Mouse (Mus musculus) cortical plate, adult 2 months (tissue): Measurements from ENCODE around the gene Dab1. TPM values are rescaled to one million over a fixed set of nuclear protein-coding genes. Genes with fewer than 3 reads are reported as not detected.

ENCODE experiments used
- H3K27ac ChIP-seq: fragments of 200-500 bp; 2 replicates; pipeline ENCODE4 v1.5.1; 2012; ENCODE audit warnings: low read length, control low read depth, inconsistent platforms; ENCODE audit not compliant: insufficient read depth
- H3K4me1 ChIP-seq: fragments of 200-500 bp; 2 replicates; pipeline ENCODE4 v1.6.1; 2011; ENCODE audit warnings: low read length; ENCODE audit not compliant: control insufficient read depth, insufficient read depth
- H3K4me3 ChIP-seq: fragments of 200-500 bp; 2 replicates; pipeline ENCODE4 v1.5.1; 2011; ENCODE audit warnings: mild to moderate bottlenecking, low read length, control low read depth; ENCODE audit not compliant: insufficient read depth
- CTCF ChIP-seq: fragments of 200-500 bp; IDR thresholded peaks from 2 replicates; pipeline ENCODE4 v1.5.1; 2011; ENCODE audit warnings: mild to moderate bottlenecking, control low read depth, low read length; ENCODE audit not compliant: insufficient read depth; ENCODE audit errors: extremely low read depth
- POLR2A ChIP-seq: fragments of 200-500 bp; IDR thresholded peaks from 2 replicates; pipeline ENCODE4 v1.6.1; 2011; ENCODE audit warnings: mild to moderate bottlenecking, low read length, control low read depth; ENCODE audit not compliant: insufficient read depth; ENCODE audit errors: extremely low read depth
- polyA plus RNA-seq: library from polyadenylated mRNA; depleted of rRNA; stranded (reverse); fragments of >200 nt; gene quantifications from 2 replicates; pipeline ENCODE4 v1.2.3, GENCODE M21; 2012

Dab1 gene
- polyA plus RNA-seq, 1 experiment: 42.9 TPM

GRCm38 (mm10) chr4:104686137-104686809, 1067.1 kb downstream of the Dab1 start:
- no peak for TF ChIP-seq CTCF
- no peak for TF ChIP-seq POLR2A
- H3K27ac ChIP-seq: no peak overlapping the region
- 0 out of 2 replicates have a peak, but pooled peaks cover 2% of the 10 kb centered on the region for H3K4me1 ChIP-seq
- H3K4me3 ChIP-seq: no peak overlapping the region

DNA sequence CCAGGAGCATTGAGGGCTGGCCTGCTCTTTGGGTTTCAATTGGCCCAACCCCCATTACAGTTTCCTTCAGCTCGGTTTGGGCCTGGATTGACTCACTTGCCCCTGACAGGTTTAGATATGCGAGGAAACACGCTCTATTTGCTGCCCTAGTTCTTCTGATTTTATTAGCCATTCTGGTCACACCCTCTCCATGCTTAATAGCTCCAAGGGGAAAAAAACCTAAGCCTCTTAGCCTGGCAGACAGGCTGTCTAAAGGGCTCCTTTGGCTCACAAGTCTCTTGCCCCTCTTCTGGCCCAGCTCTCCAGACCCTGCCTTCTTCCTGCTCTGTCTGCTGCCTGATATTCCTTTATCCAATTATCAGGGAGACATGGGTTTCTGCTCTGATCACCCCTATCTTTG, 1069.9 kb downstream of the Dab1 start:
- Histone ChIP-seq H3K4me3 (no peak overlapping the region), H3K4me1 (0 out of 2 replicates have a peak, but pooled peaks cover 4% of the 10 kb centered on the region), H3K27ac (no peak overlapping the region)
- TF ChIP-seq CTCF (no peak), POLR2A (no peak)

- TF ChIP-seq CTCF (no peak), POLR2A (no peak)
- no peak overlapping the region for H3K4me3 ChIP-seq
- H3K27ac ChIP-seq: no peak overlapping the region
- peaks cover 4% of the 10 kb centered on the region; the same call in 1 of the 2 replicates for H3K4me1 ChIP-seq
These were observed 1071.9 kb downstream of the Dab1 start for GRCm38 (mm10) chr4:104691026-104691425.

- H3K4me3 ChIP-seq: no peak overlapping the region
- H3K4me1 ChIP-seq: peaks cover 5% of the 10 kb centered on the region
- no peak for TF ChIP-seq POLR2A
- no peak for TF ChIP-seq CTCF
- no peak overlapping the region for H3K27ac ChIP-seq
These were observed 1075.0 kb downstream of the Dab1 start for GRCm38 (mm10) chr4:104694188-104694587.

- TF ChIP-seq CTCF (no peak), POLR2A (no peak)
- Histone ChIP-seq H3K4me1 (peaks cover 3% of the 10 kb centered on the region), H3K4me3 (no peak overlapping the region), H3K27ac (no peak overlapping the region)
These were observed 1077.4 kb downstream of the Dab1 start for GRCm38 (mm10) chr4:104696522-104696921.

- Histone ChIP-seq H3K4me1 (peaks cover 2% of the 10 kb centered on the region), H3K27ac (no peak overlapping the region), H3K4me3 (no peak overlapping the region)
- no peak for TF ChIP-seq POLR2A
These were observed 1078.5 kb downstream of the Dab1 start for GRCm38 (mm10) chr4:104697703-104698102.

DNA sequence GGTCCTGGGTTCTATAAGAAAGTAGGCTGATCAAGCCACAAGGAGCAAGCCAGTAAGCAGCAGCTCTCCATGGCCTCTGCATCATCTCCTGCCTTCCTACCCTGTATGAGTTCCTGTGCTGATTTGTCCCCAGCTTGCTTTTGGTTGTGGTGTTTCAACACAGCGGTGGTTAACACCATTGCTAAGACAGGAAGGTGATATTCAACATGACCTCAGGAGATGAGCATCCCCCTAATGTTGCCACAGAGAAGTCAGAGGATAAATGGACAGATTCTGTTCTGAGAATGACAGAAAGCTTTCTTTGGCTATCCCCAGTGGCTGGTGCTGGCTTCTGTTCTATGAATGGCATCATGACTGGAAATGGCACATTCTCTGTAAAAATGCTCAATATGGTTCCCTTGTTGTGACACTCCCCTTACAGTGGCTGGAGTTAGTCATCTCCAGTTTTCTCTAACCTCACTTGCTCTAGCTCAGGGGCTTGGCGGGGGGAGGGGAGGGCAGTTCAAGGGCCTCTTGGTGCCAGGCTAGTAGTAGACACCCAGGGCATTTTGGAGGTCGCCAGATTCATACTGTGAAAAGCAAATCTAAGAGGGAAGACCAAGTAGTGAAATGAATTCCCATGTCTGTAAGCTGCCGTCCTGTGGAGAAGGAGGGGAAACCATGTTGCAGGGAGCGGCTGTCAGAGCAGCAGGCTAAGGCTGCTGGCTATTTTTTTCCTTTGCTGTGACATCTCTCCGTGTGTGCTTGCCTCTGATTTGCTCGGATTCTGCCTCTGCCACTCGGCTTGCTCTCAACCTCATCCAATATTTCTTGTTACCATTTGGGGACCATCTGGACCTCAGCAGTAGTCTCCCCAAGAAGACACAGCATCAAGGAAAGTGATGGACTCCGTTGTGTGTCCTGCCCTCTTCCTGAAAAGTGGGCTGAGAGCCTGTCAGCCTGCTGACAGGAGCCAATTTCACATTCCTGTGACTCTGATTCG, 1086.8 kb downstream of the Dab1 start:
- Histone ChIP-seq H3K4me1 (peaks cover 5% of the 10 kb centered on the region; the same call in 1 of the 2 replicates), H3K27ac (no peak overlapping the region), H3K4me3 (no peak overlapping the region)
- no peak for TF ChIP-seq CTCF
- TF ChIP-seq POLR2A: no peak

DNA sequence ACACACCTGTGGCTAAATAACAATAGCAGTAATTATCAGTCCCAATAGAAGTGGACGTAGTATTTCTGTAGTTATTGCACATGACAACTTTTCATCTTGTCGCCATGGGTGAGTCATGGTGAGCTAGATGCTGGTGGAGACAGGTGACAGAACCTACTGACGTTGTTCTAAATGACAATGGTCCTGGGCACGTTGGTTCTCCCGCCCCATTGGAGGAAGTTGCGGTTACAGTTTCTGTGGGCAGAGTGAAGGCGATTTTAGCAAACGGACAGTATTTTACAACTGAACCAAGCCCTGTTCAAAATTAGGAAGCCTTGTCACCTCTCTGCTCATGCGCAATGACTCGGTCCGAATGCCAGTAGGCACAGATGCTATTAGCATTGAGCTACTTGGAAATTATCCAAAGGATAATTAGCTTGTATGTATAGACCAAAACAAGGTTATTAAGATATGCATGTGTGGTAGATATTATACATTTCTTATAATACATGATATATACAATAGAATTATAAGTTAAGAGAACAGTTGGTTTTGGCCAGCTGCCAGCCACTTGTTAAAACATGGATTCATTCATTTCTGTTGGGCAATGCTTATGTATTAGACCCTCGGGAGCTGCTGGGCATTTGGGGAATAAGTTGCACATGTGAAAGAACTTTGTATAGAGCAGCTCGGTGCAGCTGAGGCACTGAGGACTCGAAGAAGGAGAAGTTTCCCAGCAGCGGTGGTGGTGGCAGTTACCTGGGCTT, 1093.4 kb downstream of the Dab1 start:
- Histone ChIP-seq H3K4me3 (no peak overlapping the region), H3K27ac (no peak overlapping the region), H3K4me1 (no peaks in the 10 kb centered on the region)
- TF ChIP-seq CTCF (no peak), POLR2A (no peak)

GRCm38 (mm10) chr4:104714925-104715519, 1095.9 kb downstream of the Dab1 start:
- H3K4me3 ChIP-seq: no peak overlapping the region
- no peak overlapping the region for H3K27ac ChIP-seq
- no peak for TF ChIP-seq POLR2A
- no peak for TF ChIP-seq CTCF
- H3K4me1 ChIP-seq: peaks cover 3% of the 10 kb centered on the region; the same call in 1 of the 2 replicates
